Mouse (Mus musculus) hindbrain, embryonic 12.5 days (tissue): Measurements from ENCODE around the gene Dyrk1b. TPM values are rescaled to one million over a fixed set of nuclear protein-coding genes. Genes with fewer than 3 reads are reported as not detected.
"Not testable (repeated sequence)": the region's sequence is repeated elsewhere in the genome, so short reads cannot be mapped to it uniquely, and the experiment has no call there.

Experiments used
- ATAC-seq: fragments of 200-750 bp; cut with Nextera tagmentation; 2 replicates; pipeline ENCODE4 v1.8.0; 2017; ENCODE audit warnings: moderate TSS enrichment; ENCODE audit not compliant: low FRiP score
- H3K27ac ChIP-seq: fragments of 300-500 bp; sonication (generic); 2 replicates; pipeline ENCODE4 v1.5.1; 2016; ENCODE audit warnings: mild to moderate bottlenecking
- H3K27me3 ChIP-seq: fragments of 300-500 bp; sonication (generic); 2 replicates; pipeline ENCODE4 v1.6.1; 2016; ENCODE audit warnings: mild to moderate bottlenecking
- H3K36me3 ChIP-seq: fragments of 300-500 bp; sonication (generic); 2 replicates; pipeline ENCODE4 v1.6.1; 2016; ENCODE audit warnings: mild to moderate bottlenecking
- H3K4me1 ChIP-seq: fragments of 300-500 bp; sonication (generic); 2 replicates; pipeline ENCODE4 v1.6.1; 2016
- H3K4me2 ChIP-seq: fragments of 300-500 bp; sonication (generic); replicated peaks from 2 replicates; pipeline ENCODE4 v1.6.1; 2016; ENCODE audit warnings: mild to moderate bottlenecking
- H3K4me3 ChIP-seq: fragments of 300-500 bp; sonication (generic); 2 replicates; pipeline ENCODE4 v1.5.1; 2016; ENCODE audit warnings: mild to moderate bottlenecking
- H3K9ac ChIP-seq: fragments of 300-500 bp; sonication (generic); 2 replicates; pipeline ENCODE4 v1.6.1; 2016; ENCODE audit warnings: mild to moderate bottlenecking, moderate library complexity
- H3K9me3 ChIP-seq: fragments of 300-500 bp; sonication (generic); replicated peaks from 2 replicates; pipeline ENCODE4 v1.6.1; 2016; ENCODE audit warnings: mild to moderate bottlenecking
- WGBS: fragments of 180-500 bp; shearing (Covaris S2); methylation state at CpG from one replicate; pipeline ENCODE4 v1.1.7; 2016; 5-methylcytosine and 5-hydroxymethylcytosine counted together
- polyA plus RNA-seq: library from polyadenylated mRNA; unstranded; fragments of >200 nt; fragmentation: Nextera tagmentation; extraction: Ambion mirVana; gene quantifications from 2 replicates; pipeline ENCODE4 v1.2.1, GENCODE M21; 2016

Gene Dyrk1b
- 21.5 and 21.7 TPM in 2 replicates for polyA plus RNA-seq

DNA sequence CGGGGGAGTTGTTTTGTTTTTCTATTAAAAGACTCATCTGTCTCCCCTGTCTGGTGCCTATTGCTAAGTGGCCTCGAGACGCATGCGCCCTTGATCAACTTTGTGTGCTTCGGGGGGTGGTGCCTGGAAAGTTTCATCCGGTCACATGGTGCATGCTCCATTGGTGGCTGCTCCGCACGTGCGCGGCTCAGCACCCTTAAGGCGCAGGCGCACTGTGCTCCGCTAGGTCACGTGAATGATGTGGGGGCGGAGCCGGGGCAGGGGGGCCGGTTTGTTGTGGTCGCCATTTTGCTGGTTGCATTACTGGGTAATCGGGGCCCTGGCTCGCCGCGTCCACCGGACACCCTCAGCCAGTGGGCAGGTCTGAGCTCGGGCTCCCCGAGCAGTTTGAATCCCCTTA, at the start of gene Dyrk1b:
Gene Dyrk1b (plus strand): TSS at position 242 of the 400 bp plus-strand sequence.
- H3K4me3 ChIP-seq: peak within 1 kb of the TSS; percentile 97
- peaks cover 64% of the 10 kb centered on the region for H3K36me3 ChIP-seq
- H3K9me3 ChIP-seq: no peaks in the 10 kb centered on the region
- peaks cover 13% of the 10 kb centered on the region for H3K4me1 ChIP-seq
- H3K9ac ChIP-seq: peak within 1 kb of the TSS; percentile 93
- ATAC-seq: peak; percentile 90
- peak within 1 kb of the TSS; percentile 97 for H3K27ac ChIP-seq
- under 1% methylated on average over 25 of the region's 25 CpGs for WGBS
- peak within 1 kb of the TSS; percentile 85 for H3K4me2 ChIP-seq
- no peaks in the 10 kb centered on the region for H3K27me3 ChIP-seq

DNA sequence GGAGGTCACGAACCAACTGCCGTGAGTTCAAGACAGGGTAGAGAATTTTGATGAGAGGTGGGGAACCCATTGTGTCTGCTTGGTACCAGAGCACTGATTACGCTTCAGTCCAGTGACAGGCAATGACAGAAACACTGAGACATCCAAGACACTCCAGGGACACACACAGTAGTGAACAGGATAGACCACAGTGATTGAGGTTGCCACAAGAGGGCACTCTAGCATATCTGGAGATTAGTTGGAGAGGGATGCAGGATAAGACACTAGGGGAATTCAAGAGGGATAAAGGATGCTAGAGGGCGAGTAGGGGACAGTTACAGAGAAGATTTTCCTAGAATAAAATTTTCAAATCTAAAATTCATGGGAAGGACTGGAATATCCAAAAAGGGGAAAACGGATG, 41.7 kb upstream of the Dyrk1b start:
- H3K4me2 ChIP-seq: no peak overlapping the region
- H3K9ac ChIP-seq: no peak overlapping the region
- no peak overlapping the region for H3K4me3 ChIP-seq
- WGBS: 61% methylated on average over 5 of the region's 5 CpGs
- no peaks in the 10 kb centered on the region for H3K4me1 ChIP-seq
- H3K27me3 ChIP-seq: no peaks in the 10 kb centered on the region; the same call in 1 of the 2 replicates
- H3K9me3 ChIP-seq: no peaks in the 10 kb centered on the region
- no peak overlapping the region for H3K27ac ChIP-seq
- no peak for ATAC-seq
- no peaks in the 10 kb centered on the region for H3K36me3 ChIP-seq

DNA sequence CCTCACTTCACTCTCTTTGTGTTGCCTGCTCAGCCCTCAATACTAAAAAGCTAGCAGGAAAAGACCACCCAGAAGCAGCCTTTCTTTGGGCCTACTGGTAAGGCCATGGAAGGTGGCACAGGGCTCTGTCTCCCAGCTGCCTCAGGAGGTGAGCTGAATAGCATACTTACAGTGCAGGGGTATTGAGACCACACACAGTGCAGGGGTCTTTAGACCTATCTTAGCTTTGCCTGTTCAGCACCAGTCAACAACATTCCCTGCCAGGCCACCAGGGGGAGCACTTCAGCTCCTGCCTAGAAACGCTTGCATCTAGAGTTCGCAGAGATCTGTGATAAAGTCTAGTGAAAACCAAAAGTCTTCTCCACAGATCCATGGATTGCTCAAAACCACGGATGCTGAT, 31.0 kb upstream of the Dyrk1b start:
- H3K27ac ChIP-seq: no peak overlapping the region
- 19% methylated on average over 3 of the region's 3 CpGs for WGBS

DNA sequence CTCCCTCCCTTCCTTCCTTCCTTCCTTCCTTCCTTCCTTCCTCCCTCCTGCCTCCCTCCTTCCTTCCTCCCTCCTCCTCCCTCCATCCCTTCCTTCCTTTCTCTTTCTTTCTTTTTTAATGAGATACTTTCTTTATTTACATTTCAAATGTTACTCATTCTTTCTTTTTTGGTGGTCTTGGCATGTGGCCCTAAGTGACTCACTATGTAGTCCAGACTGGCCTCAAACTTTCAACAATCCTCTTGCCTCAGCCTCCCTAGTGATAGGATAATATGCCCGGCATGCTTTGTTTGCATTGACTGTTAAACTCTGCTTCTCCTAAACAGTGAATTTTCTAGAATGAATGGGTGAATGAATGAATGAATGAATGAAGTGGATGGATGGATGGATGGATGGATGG, 29.4 kb upstream of the Dyrk1b start:
- WGBS: 93% methylated on average over 1 of the region's 1 CpGs

More for the DNA sequence above, 31.0 kb upstream of the Dyrk1b start:
- Histone ChIP-seq H3K4me1 (peaks cover 4% of the 10 kb centered on the region), H3K36me3 (no peaks in the 10 kb centered on the region), H3K9me3 (no peaks in the 10 kb centered on the region), H3K4me2 (no peak overlapping the region), H3K4me3 (no peak overlapping the region), H3K27me3 (0 out of 2 replicates have a peak, but pooled peaks cover 5% of the 10 kb centered on the region), H3K9ac (no peak overlapping the region)
- peak; percentile 71; the same call in 1 of the 2 replicates for ATAC-seq

DNA sequence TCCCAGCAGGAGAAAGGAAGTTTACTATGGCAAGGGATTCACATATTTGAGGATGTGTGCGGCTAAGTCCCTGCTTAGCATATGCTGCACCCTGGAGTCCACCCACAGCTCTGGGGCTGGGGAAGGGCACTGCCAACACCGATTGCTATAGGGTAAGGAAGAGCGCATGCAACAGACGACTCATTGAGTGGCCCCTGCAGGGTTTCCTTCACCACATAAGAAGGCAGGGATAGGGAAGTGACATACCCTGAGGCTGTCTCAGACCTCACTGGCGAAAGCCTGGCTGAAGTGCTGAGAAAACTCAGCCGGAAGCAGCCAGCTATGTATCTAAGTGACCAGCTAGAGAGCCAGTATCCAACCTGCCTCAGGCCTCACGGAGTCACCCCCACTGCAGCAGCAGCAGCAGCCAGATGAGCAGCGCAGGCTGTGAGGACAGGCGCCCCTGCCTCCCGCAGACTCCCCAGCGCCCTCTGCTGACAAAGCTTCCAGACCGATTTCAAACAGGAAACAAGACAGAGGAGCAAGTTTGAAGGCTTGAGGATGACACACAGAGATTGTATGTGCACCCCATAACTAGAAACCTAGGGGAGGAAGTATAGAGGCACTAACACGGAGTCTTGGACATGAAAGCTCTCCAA, 27.6 kb upstream of the Dyrk1b start:
- Histone ChIP-seq H3K9me3 (no peaks in the 10 kb centered on the region), H3K9ac (0 out of 2 replicates have a peak overlapping the region, but pooled peaks have one; percentile 8), H3K4me1 (peaks cover 4% of the 10 kb centered on the region), H3K36me3 (no peaks in the 10 kb centered on the region), H3K4me3 (no peak overlapping the region), H3K27ac (no peak overlapping the region), H3K27me3 (no peaks in the 10 kb centered on the region), H3K4me2 (no peak overlapping the region)
- WGBS: 18% methylated on average over 13 of the region's 13 CpGs
- no peak for ATAC-seq

More for the DNA sequence above, 29.4 kb upstream of the Dyrk1b start:
- ATAC-seq: no peak
- H3K9me3 ChIP-seq: no peaks in the 10 kb centered on the region
- no peak overlapping the region for H3K27ac ChIP-seq
- no peaks in the 10 kb centered on the region for H3K36me3 ChIP-seq
- H3K27me3 ChIP-seq: 0 out of 2 replicates have a peak, but pooled peaks cover 5% of the 10 kb centered on the region
- H3K4me1 ChIP-seq: peaks cover 4% of the 10 kb centered on the region
- H3K9ac ChIP-seq: no peak overlapping the region
- no peak overlapping the region for H3K4me3 ChIP-seq
- no peak overlapping the region for H3K4me2 ChIP-seq

DNA sequence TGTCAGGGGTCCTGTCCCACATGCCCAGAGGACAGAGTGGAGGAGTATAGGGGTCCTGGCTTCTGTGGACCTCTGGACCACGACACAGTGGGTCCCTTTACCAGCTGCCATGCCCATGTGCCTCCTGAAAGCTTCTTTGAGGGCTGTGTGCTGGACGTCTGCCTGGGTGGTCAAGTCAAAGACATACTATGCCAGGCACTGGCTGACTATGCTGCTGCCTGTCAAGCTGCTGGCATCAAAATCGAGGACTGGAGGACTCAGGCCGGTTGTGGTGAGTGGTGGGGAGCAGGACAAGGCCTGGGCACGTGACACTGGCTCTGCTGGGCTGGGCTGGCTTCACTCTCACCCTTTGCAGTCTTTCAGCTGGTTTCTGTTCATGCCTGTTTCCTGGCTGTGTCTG, 25.7 kb upstream of the Dyrk1b start:
- not testable (repeated sequence) for H3K4me3 ChIP-seq, H3K4me1 ChIP-seq, H3K4me2 ChIP-seq, H3K27ac ChIP-seq, H3K9me3 ChIP-seq, H3K27me3 ChIP-seq, ATAC-seq, H3K36me3 ChIP-seq, H3K9ac ChIP-seq
- WGBS: 48% methylated on average over 5 of the region's 5 CpGs

DNA sequence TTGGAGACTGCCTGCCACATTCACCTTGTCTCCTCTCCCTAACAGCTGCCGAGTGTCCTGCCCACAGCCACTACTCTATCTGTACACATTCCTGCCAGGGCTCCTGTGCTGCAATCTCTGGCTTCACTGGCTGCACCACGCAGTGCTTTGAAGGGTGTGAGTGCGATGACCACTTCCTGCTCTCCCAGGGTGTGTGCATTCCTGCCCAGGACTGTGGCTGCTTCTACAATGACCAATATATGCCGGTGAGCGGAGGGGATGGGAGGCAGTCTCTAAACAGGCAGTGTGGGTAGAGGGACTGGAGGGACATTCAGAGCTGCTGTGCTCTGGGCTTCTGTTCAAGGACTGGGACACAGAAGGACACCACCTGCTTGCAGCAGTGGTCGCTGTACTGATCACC, 20.0 kb upstream of the Dyrk1b start:
- H3K9ac ChIP-seq: no peak overlapping the region
- WGBS: 67% methylated on average over 6 of the region's 6 CpGs
- H3K4me1 ChIP-seq: no peaks in the 10 kb centered on the region
- no peak overlapping the region for H3K27ac ChIP-seq
- no peaks in the 10 kb centered on the region for H3K27me3 ChIP-seq
- ATAC-seq: no peak
- no peak overlapping the region for H3K4me2 ChIP-seq
- H3K4me3 ChIP-seq: no peak overlapping the region
- H3K9me3 ChIP-seq: no peaks in the 10 kb centered on the region
- no peaks in the 10 kb centered on the region for H3K36me3 ChIP-seq

DNA sequence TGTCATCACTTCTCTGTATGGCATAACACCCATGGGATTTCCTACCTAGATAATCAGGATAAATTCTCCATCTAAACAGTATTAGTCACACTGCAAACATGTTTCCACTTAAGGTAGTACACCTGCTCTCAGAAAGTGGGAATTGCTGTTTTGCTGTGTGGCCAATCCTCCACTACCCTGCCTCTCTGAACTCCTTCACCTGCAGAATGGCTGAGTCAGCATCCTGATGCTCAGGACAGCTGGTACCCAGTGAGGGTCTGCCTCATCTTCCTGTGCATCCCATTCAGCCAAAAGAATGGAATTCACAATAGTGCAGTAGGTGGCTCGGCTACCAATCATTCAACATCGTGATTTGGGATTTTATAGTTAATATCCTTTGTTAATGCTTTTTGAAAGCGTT, 19.4 kb upstream of the Dyrk1b start:
- Histone ChIP-seq H3K4me1 (no peaks in the 10 kb centered on the region), H3K27me3 (no peaks in the 10 kb centered on the region), H3K27ac (no peak overlapping the region), H3K4me3 (no peak overlapping the region), H3K36me3 (no peaks in the 10 kb centered on the region), H3K4me2 (no peak overlapping the region), H3K9ac (no peak overlapping the region), H3K9me3 (no peaks in the 10 kb centered on the region)
- WGBS: 71% methylated on average over 3 of the region's 3 CpGs
- ATAC-seq: no peak

DNA sequence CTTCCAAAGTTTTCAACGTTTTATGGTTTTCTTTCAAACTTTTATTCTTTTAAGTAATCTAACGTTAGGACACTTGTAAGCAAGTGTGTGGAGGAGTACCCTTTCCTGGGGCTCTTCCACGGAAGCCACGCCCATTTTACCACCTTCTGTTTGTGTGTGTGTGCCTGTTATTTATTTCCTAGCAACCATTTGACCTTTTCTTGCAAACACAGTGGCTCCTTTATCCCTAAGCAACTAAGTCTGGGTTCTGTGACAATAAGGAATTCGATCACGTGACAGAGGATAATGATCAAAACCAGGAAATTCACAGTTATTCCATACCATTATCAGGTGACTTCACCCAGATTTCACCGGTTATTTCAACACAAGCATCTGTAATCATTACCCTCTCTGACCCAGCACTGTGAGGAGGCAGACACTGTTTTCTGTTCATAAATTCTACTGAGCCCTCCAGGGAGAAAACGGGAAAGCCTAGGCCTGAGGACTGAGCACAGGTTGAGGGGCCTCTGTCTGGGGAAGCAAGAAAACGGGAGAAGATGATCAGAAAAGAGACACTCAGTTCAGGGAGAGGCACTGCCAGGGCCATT, 18.0 kb upstream of the Dyrk1b start:
- no peaks in the 10 kb centered on the region for H3K4me1 ChIP-seq
- H3K4me3 ChIP-seq: no peak overlapping the region
- 61% methylated on average over 9 of the region's 9 CpGs for WGBS
- H3K4me2 ChIP-seq: no peak overlapping the region
- no peak for ATAC-seq
- H3K36me3 ChIP-seq: no peaks in the 10 kb centered on the region
- H3K9me3 ChIP-seq: no peaks in the 10 kb centered on the region
- no peak overlapping the region for H3K27ac ChIP-seq
- H3K27me3 ChIP-seq: no peaks in the 10 kb centered on the region
- H3K9ac ChIP-seq: no peak overlapping the region

DNA sequence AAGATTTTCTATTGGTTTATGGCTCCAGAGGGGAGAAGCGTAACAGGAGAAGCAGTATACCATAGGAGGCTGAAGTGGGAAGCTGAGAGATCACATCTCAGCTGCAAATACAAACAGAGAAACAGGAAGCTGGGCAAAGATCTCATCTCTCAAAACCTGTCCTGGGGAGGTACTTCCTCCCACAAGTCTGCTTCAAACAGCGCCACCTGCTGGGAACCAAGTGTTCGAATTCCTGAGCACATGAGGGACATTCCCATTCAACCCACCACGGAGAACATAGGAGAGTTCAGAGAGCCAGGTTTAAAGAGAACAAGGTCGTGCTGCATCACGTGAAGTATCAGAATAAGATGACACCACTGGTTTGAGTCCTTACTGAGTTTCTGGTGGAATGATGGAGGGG, 13.9 kb upstream of the Dyrk1b start:
- H3K9me3 ChIP-seq: no peaks in the 10 kb centered on the region
- no peak for ATAC-seq
- whole genome bisulfite sequencing: 82% methylated on average over 6 of the region's 6 CpGs

DNA sequence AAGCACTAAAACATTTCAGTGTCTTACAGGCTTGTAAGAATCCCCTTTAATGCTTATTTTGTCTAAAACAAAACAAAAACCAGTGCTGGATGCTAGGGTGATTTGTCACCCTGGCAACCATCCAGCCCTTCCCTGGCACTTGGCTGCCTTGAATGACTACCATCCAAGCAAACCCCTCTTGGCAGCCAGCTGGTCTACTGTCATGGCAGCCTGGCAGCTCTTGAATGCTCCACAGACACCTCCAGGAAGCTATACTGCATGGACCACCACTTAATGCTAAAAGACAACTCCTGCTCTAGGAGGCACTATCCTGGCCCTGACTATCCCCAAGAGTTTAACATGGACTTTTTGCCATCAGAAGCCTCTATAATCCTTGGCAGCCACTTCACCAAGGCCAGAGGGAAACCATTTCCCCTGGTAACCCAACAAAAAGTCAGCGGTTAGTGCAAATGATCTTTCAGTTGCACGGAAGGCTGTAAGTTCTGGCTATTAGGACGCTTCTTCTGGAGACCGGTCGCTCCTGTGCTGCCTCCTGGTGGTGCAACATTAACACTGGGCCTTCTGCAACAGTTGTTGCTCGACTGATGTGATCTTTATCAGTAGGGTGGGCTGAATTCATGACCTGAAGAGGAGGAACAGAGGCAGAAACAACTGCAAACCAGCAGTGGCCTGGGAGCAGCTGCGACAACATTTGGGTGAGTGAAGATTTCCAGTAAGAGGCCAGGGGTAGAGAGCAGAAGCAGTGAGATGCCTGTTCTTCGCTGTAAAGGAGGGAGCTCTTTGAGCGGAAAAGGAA, 10.8 kb upstream of the Dyrk1b start:
- H3K27ac ChIP-seq: peak overlapping the region; percentile 81

More for the DNA sequence above, 13.9 kb upstream of the Dyrk1b start:
- H3K4me3 ChIP-seq: no peak overlapping the region
- no peak overlapping the region for H3K27ac ChIP-seq
- H3K27me3 ChIP-seq: no peaks in the 10 kb centered on the region
- no peaks in the 10 kb centered on the region for H3K36me3 ChIP-seq
- no peak overlapping the region for H3K4me2 ChIP-seq
- peaks cover 14% of the 10 kb centered on the region for H3K4me1 ChIP-seq
- no peak overlapping the region for H3K9ac ChIP-seq

More for the DNA sequence above, 10.8 kb upstream of the Dyrk1b start:
- no peaks in the 10 kb centered on the region for H3K27me3 ChIP-seq
- H3K4me2 ChIP-seq: peak overlapping the region; percentile 95
- peak overlapping the region; percentile 53 for H3K9ac ChIP-seq
- H3K4me3 ChIP-seq: peak overlapping the region; percentile 60
- WGBS: 13% methylated on average over 9 of the region's 9 CpGs
- H3K4me1 ChIP-seq: peaks cover 29% of the 10 kb centered on the region
- no peaks in the 10 kb centered on the region for H3K36me3 ChIP-seq
- H3K9me3 ChIP-seq: no peaks in the 10 kb centered on the region
- no peak for ATAC-seq
